Mouse (Mus musculus) MEL (cell line): ENCODE results near the gene Zyx.
A peak's percentile ranks its signal among the peaks of the same experiment; 100 is the strongest.

Source experiments
- CTCF ChIP-seq, 3 experiments: IDR thresholded peaks in 2 of 3; conservative IDR thresholded peaks in 1 of 3; 2 replicates each; pipeline ENCODE4 v1.5.1; 2011 to 2012; ENCODE audit warnings: low read length in 3 of 3, low read depth in 2 of 3, mild to moderate bottlenecking in 2 of 3, improper control_type of control experiment in 1 of 3, inconsistent platforms in 1 of 3, mixed read lengths in 1 of 3, moderate library complexity in 1 of 3; ENCODE audit not compliant: control insufficient read depth in 1 of 3, insufficient read depth in 1 of 3, poor library complexity in 1 of 3, severe bottlenecking in 1 of 3
- EP300 ChIP-seq, 2 experiments: IDR thresholded peaks; 2 replicates each; pipeline ENCODE4 v1.6.1; 2011; ENCODE audit warnings: improper control_type of control experiment in 2 of 2, low read length in 2 of 2, low read depth in 1 of 2, mild to moderate bottlenecking in 1 of 2
- GABPA ChIP-seq: IDR thresholded peaks from 2 replicates; pipeline ENCODE4 v1.6.1; 2012; ENCODE audit warnings: low read depth, mild to moderate bottlenecking, inconsistent platforms, low read length, improper control_type of control experiment, moderate library complexity
- POLR2A ChIP-seq, 2 experiments: IDR thresholded peaks; 2 replicates each; pipeline ENCODE4 v1.6.1; 2011 to 2012; ENCODE audit warnings: low read length in 2 of 2, mild to moderate bottlenecking in 2 of 2, control low read depth in 1 of 2, improper control_type of control experiment in 1 of 2, low read depth in 1 of 2, moderate library complexity in 1 of 2; ENCODE audit not compliant: control insufficient read depth in 1 of 2, insufficient read depth in 1 of 2, poor library complexity in 1 of 2
- POLR2AphosphoS5 ChIP-seq: IDR thresholded peaks from 2 replicates; pipeline ENCODE4 v1.6.1; 2012; ENCODE audit warnings: low read depth, borderline replicate concordance, mild to moderate bottlenecking, inconsistent platforms, low read length, moderate library complexity, mixed read lengths
- RAD21 ChIP-seq: IDR thresholded peaks from 2 replicates; pipeline ENCODE4 v1.6.1; 2011; ENCODE audit warnings: mild to moderate bottlenecking, low read depth, low read length, improper control_type of control experiment
- ZNF384 ChIP-seq: IDR thresholded peaks from 2 replicates; pipeline ENCODE4 v1.6.1; 2012; ENCODE audit warnings: low read depth, mild to moderate bottlenecking, inconsistent platforms, low read length, improper control_type of control experiment

- no peak for TF ChIP-seq GABPA
- TF ChIP-seq ZNF384: no peak
- TF ChIP-seq POLR2AphosphoS5: no peak
- peak; percentile 75 to 86 for TF ChIP-seq EP300 (IDR thresholded peaks at IDR 0.05; ENCODE audit: low read depth in 1 of 2, low read length in 2 of 2)
- no peak for TF ChIP-seq CTCF (IDR thresholded peaks at IDR 0.05 in 2 of 3, conservative IDR thresholded peaks at IDR 0.05 in 1 of 3; ENCODE audit: control insufficient read depth in 1 of 3, insufficient read depth in 1 of 3, low read depth in 2 of 3, low read length in 3 of 3, poor library complexity in 1 of 3, severe bottlenecking in 1 of 3)
- no peak for TF ChIP-seq RAD21
- no peak for TF ChIP-seq POLR2A (IDR thresholded peaks at IDR 0.05; ENCODE audit: control insufficient read depth in 1 of 2, insufficient read depth in 1 of 2, low read depth in 1 of 2, low read length in 2 of 2, poor library complexity in 1 of 2)
These were observed 3.8 kb downstream of the Zyx start for GRCm38 (mm10) chr6:42353180-42353579.
